Mouse (Mus musculus) hindbrain, embryonic 16.5 days (tissue): ENCODE results near the gene Casp9. TPM values are rescaled to one million over a fixed set of nuclear protein-coding genes. Genes with fewer than 3 reads are reported as not detected.
A peak's percentile ranks its signal among the peaks of the same experiment; 100 is the strongest.

Experiments used
- ATAC-seq: fragments of 200-750 bp; cut with Nextera tagmentation; 2 replicates; pipeline ENCODE4 v1.8.0; 2017; ENCODE audit warnings: moderate TSS enrichment, moderate library complexity
- H3K27ac ChIP-seq: fragments of 300-500 bp; sonication (generic); 2 replicates; pipeline ENCODE4 v1.5.1; 2014; ENCODE audit warnings: low read depth, mild to moderate bottlenecking, control low read depth, low read length, moderate library complexity
- H3K27me3 ChIP-seq: fragments of 300-500 bp; sonication (generic); replicated peaks from 2 replicates; pipeline ENCODE4 v1.6.1; 2014; ENCODE audit warnings: low read length; ENCODE audit not compliant: control insufficient read depth, insufficient read depth
- H3K36me3 ChIP-seq: fragments of 300-500 bp; sonication (generic); 2 replicates; pipeline ENCODE4 v1.6.1; 2014; ENCODE audit warnings: mild to moderate bottlenecking, low read length, moderate library complexity, mixed read lengths; ENCODE audit not compliant: control insufficient read depth, insufficient read depth
- H3K4me1 ChIP-seq: fragments of 300-500 bp; sonication (generic); 2 replicates; pipeline ENCODE4 v1.6.1; 2014; ENCODE audit warnings: low read depth, low read length; ENCODE audit not compliant: control insufficient read depth, insufficient read depth
- H3K4me2 ChIP-seq: fragments of 300-500 bp; sonication (generic); 2 replicates; pipeline ENCODE4 v1.6.1; 2014; ENCODE audit warnings: mild to moderate bottlenecking, low read length, control low read depth, moderate library complexity
- H3K4me3 ChIP-seq: fragments of 300-500 bp; sonication (generic); 2 replicates; pipeline ENCODE4 v1.5.1; 2014; ENCODE audit warnings: mild to moderate bottlenecking, low read length, control low read depth, moderate library complexity
- H3K9ac ChIP-seq: fragments of 300-500 bp; sonication (generic); 2 replicates; pipeline ENCODE4 v1.6.1; 2014; ENCODE audit warnings: low read depth, mild to moderate bottlenecking, control low read depth, low read length, moderate library complexity
- H3K9me3 ChIP-seq: fragments of 300-500 bp; sonication (generic); 2 replicates; pipeline ENCODE4 v1.6.1; 2014; ENCODE audit warnings: mild to moderate bottlenecking, low read length, moderate library complexity; ENCODE audit not compliant: control insufficient read depth
- WGBS: fragments of 180-500 bp; shearing (Covaris S2); extraction: QIAGEN DNeasy Blood & Tissue Kit; methylation state at CpG from one replicate; pipeline ENCODE4 v1.1.7; 2014; 5-methylcytosine and 5-hydroxymethylcytosine counted together
- polyA plus RNA-seq: library from polyadenylated mRNA; unstranded; fragments of >200 nt; fragmentation: Nextera tagmentation; extraction: Ambion mirVana; gene quantifications from 2 replicates; pipeline ENCODE4 v1.2.1, GENCODE M21; 2015

Casp9 gene
- polyA plus RNA-seq: 22.2 and 23.5 TPM in 2 replicates

DNA sequence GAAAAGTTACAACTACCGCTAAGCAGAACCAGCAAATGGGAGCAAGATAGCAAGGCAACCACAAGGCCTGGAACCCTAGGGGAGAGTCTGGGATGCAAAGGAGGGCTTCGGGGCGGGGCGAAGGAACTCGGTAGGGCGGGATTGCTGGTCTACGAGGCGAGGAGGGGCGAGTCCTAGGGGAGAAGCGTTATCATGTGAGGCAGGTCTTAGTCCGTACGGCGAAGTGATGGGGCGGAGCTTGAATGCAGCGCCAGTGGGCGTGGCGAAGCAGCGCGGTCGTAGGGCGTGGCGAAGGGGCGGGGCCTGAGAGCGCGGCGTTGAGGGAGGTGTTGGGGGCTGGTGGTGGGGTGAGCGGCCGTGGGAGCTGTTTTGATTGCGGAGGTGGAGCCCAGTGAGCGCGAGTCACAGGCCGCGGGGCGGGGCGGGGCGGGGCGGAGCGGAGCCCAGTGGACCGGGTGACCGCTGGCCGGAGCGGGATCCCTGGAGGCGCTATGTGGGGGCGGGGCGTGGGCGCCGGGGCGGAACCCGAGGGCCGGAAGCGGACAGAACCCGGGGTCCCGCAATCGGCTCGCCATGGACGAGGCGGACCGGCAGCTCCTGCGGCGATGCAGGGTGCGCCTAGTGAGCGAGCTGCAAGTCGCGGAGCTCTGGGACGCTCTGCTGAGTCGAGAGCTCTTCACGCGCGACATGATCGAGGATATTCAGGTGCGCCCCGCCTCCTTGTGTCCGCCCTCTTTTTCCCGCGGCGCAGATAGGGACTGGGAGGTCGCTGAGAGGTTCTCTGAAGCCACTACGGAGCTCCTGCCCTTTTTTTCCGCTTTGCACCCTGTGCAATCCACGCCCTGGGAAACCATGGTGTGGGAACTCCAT, at the start of gene Casp9:
Gene Casp9, plus strand, starts transcription at position 331 of the 870 bp plus-strand sequence.
- Histone ChIP-seq H3K4me1 (peaks cover 11% of the 10 kb centered on the region), H3K9me3 (no peaks in the 10 kb centered on the region), H3K9ac (peak within 1 kb of the TSS; percentile 82), H3K27ac (peak within 1 kb of the TSS; percentile 96), H3K36me3 (peaks cover 6% of the 10 kb centered on the region; the same call in 1 of the 2 replicates), H3K4me2 (peak within 1 kb of the TSS; percentile 67), H3K27me3 (no peaks in the 10 kb centered on the region), H3K4me3 (peak within 1 kb of the TSS; percentile 77)
- under 1% methylated on average over 67 of the region's 80 CpGs for WGBS
- ATAC-seq: peak; percentile 70

DNA sequence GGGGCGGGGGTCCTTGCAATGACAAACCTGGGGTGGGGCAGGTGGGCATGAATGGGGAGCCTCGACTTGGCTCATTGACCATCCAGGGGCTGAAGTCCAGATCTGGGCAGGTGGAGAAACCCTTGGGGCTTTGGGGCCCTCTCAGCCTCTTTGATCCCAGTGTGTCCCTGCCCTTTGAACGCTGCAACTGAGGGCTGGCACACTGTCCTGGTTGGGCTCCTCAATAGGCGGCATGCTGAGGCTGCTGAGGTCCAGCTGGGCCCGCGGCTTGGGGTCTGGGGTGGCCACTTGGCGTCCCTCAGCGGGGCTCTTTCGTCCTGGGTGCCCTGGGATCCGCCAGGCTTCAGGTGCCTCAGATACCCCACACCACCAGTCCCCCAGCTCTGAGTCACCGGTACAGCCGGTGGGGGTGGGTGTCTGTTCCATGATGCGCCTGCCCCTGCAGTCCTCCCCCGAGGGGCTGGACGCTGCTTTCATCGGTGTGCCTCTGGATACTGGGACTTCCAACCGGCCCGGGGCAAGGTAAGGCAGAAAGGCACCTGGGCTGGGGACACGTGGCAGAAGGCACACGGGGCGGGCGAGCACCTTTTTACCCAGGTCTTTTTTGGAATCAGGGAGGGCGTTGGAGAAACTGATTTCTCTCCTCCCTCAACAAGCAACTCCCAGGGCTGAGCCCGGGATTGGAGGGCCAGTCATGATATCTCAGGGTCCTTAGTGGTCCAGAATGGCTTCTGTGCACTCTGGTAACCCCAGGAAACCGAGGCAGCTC, 46.6 kb upstream of the Casp9 start, which contains the start of gene Agmat:
Gene Agmat, plus strand, starts transcription at position 95 of the 769 bp plus-strand sequence.
- H3K36me3 ChIP-seq: no peaks in the 10 kb centered on the region
- no peak within 1 kb of the TSS for H3K4me3 ChIP-seq
- H3K4me2 ChIP-seq: no peak within 1 kb of the TSS
- H3K4me1 ChIP-seq: no peaks in the 10 kb centered on the region
- no peaks in the 10 kb centered on the region for H3K9me3 ChIP-seq
- H3K9ac ChIP-seq: no peak within 1 kb of the TSS
- WGBS: 24% methylated on average over 24 of the region's 25 CpGs
- H3K27ac ChIP-seq: no peak within 1 kb of the TSS
- ATAC-seq: no peak
- H3K27me3 ChIP-seq: no peaks in the 10 kb centered on the region; the same call in 1 of the 2 replicates

- Histone ChIP-seq H3K27ac (no peak overlapping the region), H3K9ac (no peak overlapping the region), H3K4me2 (no peak overlapping the region), H3K36me3 (no peaks in the 10 kb centered on the region), H3K4me1 (no peaks in the 10 kb centered on the region), H3K27me3 (no peaks in the 10 kb centered on the region; the same call in 1 of the 2 replicates), H3K4me3 (no peak overlapping the region), H3K9me3 (no peaks in the 10 kb centered on the region)
- 31% methylated on average over 11 of the region's 11 CpGs for WGBS
- ATAC-seq: no peak
Observed at GRCm38 (mm10) chr4:141749557-141749956, 43.9 kb upstream of the Casp9 start.

DNA sequence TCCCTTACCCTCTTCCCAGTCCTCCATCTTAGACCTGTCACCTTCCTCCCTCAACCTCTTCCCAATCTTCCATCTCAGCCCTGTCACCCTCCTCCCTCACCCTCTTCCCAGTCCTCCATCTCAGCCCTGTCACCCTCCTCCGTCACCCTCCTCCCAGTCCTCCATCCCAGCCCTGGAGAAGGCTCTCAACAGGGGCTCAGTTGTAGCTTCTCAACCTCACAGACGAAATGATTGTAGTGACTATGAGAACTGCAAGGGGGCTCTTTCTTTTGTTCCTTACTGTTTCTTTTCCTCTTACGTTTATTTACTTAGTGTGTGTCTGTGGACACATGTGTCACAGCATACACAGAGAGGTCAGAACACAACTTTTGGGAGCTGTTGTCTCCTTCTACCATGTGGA, 42.6 kb upstream of the Casp9 start:
- Histone ChIP-seq H3K9me3 (no peaks in the 10 kb centered on the region), H3K9ac (no peak overlapping the region), H3K4me1 (no peaks in the 10 kb centered on the region), H3K4me2 (no peak overlapping the region), H3K4me3 (no peak overlapping the region), H3K36me3 (no peaks in the 10 kb centered on the region), H3K27me3 (no peaks in the 10 kb centered on the region; the same call in 1 of the 2 replicates), H3K27ac (no peak overlapping the region)
- 60% methylated on average over 3 of the region's 3 CpGs for WGBS
- no peak for ATAC-seq

DNA sequence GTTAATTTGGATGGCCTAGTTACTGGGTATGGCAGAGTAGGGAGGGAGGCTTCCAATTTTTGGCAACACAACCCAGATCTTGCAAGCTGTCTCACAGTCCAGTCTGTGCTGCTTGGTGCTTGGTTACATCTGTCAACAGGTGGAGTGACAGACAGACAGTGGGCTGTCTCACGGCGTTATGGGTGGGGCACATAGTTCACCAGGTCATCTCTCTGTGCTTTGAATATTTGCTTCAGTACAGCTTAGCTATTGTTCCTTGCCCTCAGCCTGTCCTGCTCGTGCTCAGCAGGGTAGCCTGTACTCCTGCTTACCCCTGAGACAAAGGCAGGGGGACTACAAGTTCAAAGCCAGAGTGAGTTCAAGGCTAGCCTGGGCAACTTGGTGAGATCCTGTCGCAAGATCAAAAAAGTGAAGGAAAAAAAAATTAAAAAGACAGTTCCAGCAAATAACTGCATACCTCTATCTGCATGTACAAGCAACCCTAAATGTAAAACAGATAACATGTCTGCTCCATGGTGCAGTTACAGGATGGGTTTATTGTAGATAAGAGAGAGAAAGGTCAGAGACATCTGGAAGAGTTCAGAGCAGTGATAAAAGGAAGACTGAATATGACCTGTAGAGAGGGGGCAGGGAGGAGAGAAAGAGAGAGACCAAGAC, 41.9 kb upstream of the Casp9 start:
- 34% methylated on average over 4 of the region's 4 CpGs for WGBS
- H3K9me3 ChIP-seq: no peaks in the 10 kb centered on the region

GRCm38 (mm10) chr4:141752076-141752421, 41.4 kb upstream of the Casp9 start:
- H3K4me3 ChIP-seq: no peak overlapping the region
- H3K9me3 ChIP-seq: no peaks in the 10 kb centered on the region
- H3K27me3 ChIP-seq: no peaks in the 10 kb centered on the region
- no peak overlapping the region for H3K4me2 ChIP-seq
- no peak overlapping the region for H3K9ac ChIP-seq
- 5% methylated on average over 4 of the region's 4 CpGs for WGBS
- no peaks in the 10 kb centered on the region for H3K36me3 ChIP-seq
- no peak for ATAC-seq
- H3K27ac ChIP-seq: no peak overlapping the region
- no peaks in the 10 kb centered on the region for H3K4me1 ChIP-seq

More for the DNA sequence above, 41.9 kb upstream of the Casp9 start:
- Histone ChIP-seq H3K9ac (no peak overlapping the region), H3K36me3 (no peaks in the 10 kb centered on the region), H3K4me1 (no peaks in the 10 kb centered on the region), H3K27ac (no peak overlapping the region), H3K4me3 (no peak overlapping the region), H3K4me2 (no peak overlapping the region), H3K27me3 (no peaks in the 10 kb centered on the region; the same call in 1 of the 2 replicates)
- ATAC-seq: no peak

DNA sequence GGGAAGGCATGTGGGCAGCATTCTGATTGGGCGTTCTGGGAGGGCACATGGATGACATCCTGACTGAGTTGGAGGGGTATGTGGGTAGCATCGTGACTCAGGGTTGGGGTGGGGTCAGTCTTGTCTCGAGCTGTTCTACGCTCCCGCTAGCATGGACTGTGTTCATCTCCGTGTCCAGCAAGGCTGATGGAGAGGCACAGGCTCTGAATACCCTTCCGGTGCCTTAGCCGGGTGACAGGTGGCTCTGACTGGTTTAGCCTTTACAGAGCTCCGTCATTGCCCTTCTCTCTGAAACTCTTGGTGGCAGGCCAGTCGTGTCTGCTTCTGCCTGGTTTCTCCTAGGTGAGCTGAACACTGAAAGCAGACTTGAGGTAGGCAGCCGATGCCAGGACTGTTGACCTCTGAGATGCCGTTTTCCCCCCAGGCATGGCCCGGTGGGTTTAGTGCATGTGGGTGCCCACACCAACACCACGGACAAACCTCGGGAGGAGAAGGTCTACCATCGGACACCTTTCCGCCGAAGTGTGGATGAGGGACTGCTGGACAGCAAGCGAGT, 38.0 kb upstream of the Casp9 start:
- no peaks in the 10 kb centered on the region for H3K27me3 ChIP-seq
- H3K9ac ChIP-seq: no peak overlapping the region
- no peaks in the 10 kb centered on the region for H3K9me3 ChIP-seq
- no peaks in the 10 kb centered on the region for H3K4me1 ChIP-seq
- H3K4me2 ChIP-seq: no peak overlapping the region
- 95% methylated on average over 19 of the region's 19 CpGs for whole genome bisulfite sequencing
- H3K4me3 ChIP-seq: no peak overlapping the region
- H3K36me3 ChIP-seq: no peaks in the 10 kb centered on the region
- H3K27ac ChIP-seq: no peak overlapping the region
- no peak for ATAC-seq

DNA sequence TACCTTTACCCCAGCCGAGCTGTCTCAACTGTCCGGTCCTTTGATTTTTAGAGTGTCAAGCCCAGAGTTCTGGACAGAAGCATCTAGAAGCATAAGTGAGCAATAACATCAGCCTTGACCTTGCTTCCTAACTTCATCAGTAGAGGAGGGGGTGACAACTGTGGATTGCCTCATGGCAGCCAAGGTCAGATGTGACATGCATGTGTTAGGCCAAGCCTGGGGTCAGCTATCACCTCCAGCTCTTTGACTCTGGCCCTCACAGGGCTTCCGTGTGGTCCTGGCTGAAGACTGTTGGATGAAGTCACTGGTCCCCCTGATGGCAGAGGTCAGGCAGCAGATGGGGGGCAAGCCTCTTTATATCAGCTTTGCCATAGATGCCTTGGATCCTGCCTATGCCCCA, 36.3 kb upstream of the Casp9 start:
- H3K27me3 ChIP-seq: no peaks in the 10 kb centered on the region
- 82% methylated on average over 3 of the region's 3 CpGs for WGBS
- ATAC-seq: no peak

More for the DNA sequence above, 36.3 kb upstream of the Casp9 start:
- Histone ChIP-seq H3K36me3 (no peaks in the 10 kb centered on the region; the same call in 1 of the 2 replicates), H3K9ac (no peak overlapping the region), H3K9me3 (no peaks in the 10 kb centered on the region), H3K4me3 (no peak overlapping the region), H3K4me1 (no peaks in the 10 kb centered on the region), H3K4me2 (no peak overlapping the region), H3K27ac (no peak overlapping the region)
